Mouse (Mus musculus): ENCODE results near the gene Rasa3. TPM values are rescaled to one million over a fixed set of nuclear protein-coding genes. Genes with fewer than 3 reads are reported as not detected.

The Rasa3 gene
- 28.3 and 30.7 TPM in 2 replicates for polyA plus RNA-seq (2015; fragmentation: Nextera tagmentation; extraction: Ambion mirVana)

GRCm38 (mm10) chr8:13677413-13677883 lies at the start of gene Rasa3:
Rasa3 (minus strand) TSS chr8:13677603.
- H3K4me1 ChIP-seq (replicated peaks), result peaks cover 41% of the 10 kb centered on the region
- H3K36me3 ChIP-seq, result no peaks in the 10 kb centered on the region
- no peaks in the 10 kb centered on the region for H3K27me3 ChIP-seq
- no peaks in the 10 kb centered on the region for H3K9me3 ChIP-seq
- 0% methylated on average over 42 of the region's 42 CpGs for WGBS
- peak within 1 kb of the TSS; percentile 92 for H3K27ac ChIP-seq (replicated peaks)
- peak; percentile 98 for ATAC-seq (ENCODE audit: low read depth)
- peak within 1 kb of the TSS; percentile 74 for H3K4me3 ChIP-seq
- H3K9ac ChIP-seq, result peak within 1 kb of the TSS; percentile 80
- peak within 1 kb of the TSS; percentile 63 for H3K4me2 ChIP-seq

- no peak for ATAC-seq (ENCODE audit: low read depth)
- H3K27ac ChIP-seq (replicated peaks), result no peak overlapping the region
- no peak overlapping the region for H3K9ac ChIP-seq
- H3K4me2 ChIP-seq, result no peak overlapping the region
- no peaks in the 10 kb centered on the region for H3K9me3 ChIP-seq
- H3K4me1 ChIP-seq (replicated peaks), result no peaks in the 10 kb centered on the region
- no peaks in the 10 kb centered on the region for H3K36me3 ChIP-seq
- no peak overlapping the region for H3K4me3 ChIP-seq
- no peaks in the 10 kb centered on the region for H3K27me3 ChIP-seq
These were observed 48.3 kb upstream of the Rasa3 start for GRCm38 (mm10) chr8:13725722-13726121.

DNA sequence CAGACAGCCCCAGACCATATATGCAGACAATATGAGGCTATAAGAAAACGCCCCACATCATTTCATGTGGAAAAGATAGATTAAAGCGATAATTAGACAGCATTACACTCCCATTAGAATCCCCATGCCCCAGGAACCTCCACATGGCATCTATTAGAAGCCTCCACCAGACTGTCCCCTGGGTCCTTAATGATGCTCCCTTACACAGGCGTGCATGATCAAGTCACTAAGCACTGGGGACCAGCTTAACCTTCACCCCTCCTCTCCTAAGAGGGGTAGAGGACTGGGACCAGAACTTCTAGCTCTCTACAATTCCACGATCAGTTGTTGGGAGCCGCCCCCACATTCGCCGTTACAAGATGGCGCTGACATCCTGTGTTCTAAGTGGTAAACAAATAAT lies 41.6 kb upstream of the Rasa3 start:
- H3K9ac ChIP-seq, result no peak overlapping the region
- no peaks in the 10 kb centered on the region for H3K4me1 ChIP-seq (replicated peaks)
- H3K27me3 ChIP-seq, result no peaks in the 10 kb centered on the region
- H3K4me3 ChIP-seq, result no peak overlapping the region
- no peak overlapping the region for H3K4me2 ChIP-seq
- WGBS, result 82% methylated on average over 8 of the region's 8 CpGs
- no peak overlapping the region for H3K27ac ChIP-seq (replicated peaks)
- no peaks in the 10 kb centered on the region for H3K9me3 ChIP-seq
- no peak for ATAC-seq (ENCODE audit: low read depth)
- no peaks in the 10 kb centered on the region for H3K36me3 ChIP-seq

DNA sequence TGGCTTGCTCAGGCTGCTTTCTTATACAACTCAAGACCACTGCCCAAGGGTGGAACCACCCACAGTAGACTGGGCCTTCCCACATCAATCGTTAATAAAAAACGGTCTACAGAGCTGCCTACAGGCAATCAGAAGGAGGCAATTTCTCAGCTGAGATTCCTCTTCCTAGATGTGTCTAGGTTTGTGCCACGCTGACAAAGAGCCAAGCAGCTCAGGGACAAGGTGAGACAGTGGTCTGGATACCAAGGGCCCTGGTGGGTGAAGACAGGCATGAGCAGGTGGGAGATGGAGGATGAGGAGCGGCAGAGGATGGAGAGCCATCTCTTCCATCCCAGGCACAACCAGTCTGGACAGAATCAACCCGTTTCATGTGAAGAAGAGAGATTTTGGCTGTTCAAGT lies 31.1 kb upstream of the Rasa3 start:
- no peak for ATAC-seq (ENCODE audit: low read depth)

DNA sequence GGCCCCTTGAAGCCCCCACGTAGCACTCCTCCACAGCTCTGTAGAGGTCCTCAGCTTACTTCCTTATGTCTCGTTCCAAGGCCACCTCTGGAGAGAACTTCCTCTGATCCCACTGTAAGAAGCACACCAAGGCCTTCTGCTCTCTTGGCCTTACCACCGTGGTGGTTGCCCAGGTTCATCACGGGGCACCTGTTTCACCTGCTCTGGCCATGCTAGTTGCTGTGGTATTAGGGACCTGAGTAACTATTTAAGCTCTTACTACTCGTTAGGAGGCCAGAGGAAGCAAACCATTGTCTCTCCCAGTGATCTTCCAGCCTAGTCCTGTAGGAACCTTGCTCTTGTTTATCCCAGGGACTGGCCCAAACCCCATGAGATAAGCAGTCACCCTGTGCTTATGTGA lies 29.5 kb upstream of the Rasa3 start:
- WGBS, result 90% methylated on average over 5 of the region's 5 CpGs
- ATAC-seq (ENCODE audit: low read depth), result no peak
- no peak overlapping the region for H3K4me3 ChIP-seq

More for the DNA sequence above, 31.1 kb upstream of the Rasa3 start:
- Histone ChIP-seq H3K4me3 (no peak overlapping the region), H3K27ac (replicated peaks) (no peak overlapping the region), H3K36me3 (no peaks in the 10 kb centered on the region), H3K4me1 (replicated peaks) (peaks cover 13% of the 10 kb centered on the region), H3K9me3 (no peaks in the 10 kb centered on the region), H3K4me2 (no peak overlapping the region), H3K9ac (no peak overlapping the region), H3K27me3 (no peaks in the 10 kb centered on the region)
- WGBS, result 93% methylated on average over 5 of the region's 5 CpGs

DNA sequence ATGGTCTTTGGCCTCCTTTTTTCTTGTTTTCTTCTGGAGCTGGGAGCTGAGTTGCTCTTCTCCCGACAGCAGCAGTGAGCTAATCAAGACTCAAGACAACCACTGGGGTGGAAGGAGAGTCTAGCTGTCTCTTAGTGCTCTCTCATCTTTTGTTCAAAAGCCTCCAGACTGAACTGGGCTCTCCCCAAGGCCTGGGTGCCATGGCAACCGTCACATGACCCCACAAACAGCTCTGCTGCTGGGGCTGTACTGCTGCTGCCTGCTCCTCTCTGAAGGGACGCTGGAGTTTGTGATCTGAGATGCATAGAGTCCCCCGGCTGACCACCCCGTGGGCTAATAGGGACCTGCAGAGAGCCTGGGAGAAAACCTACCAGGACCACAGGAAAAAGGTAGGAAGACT lies 28.3 kb upstream of the Rasa3 start, which contains the start of gene Cfap97d2:
TSS of gene Cfap97d2 (plus strand) at position 222 of the 400 bp plus-strand sequence.
- H3K9ac ChIP-seq, result peak within 1 kb of the TSS; percentile 65
- H3K27me3 ChIP-seq, result no peaks in the 10 kb centered on the region
- H3K36me3 ChIP-seq, result no peaks in the 10 kb centered on the region
- no peaks in the 10 kb centered on the region for H3K9me3 ChIP-seq
- peak; percentile 99 for ATAC-seq (ENCODE audit: low read depth)
- 2% methylated on average over 5 of the region's 5 CpGs for WGBS
- H3K4me3 ChIP-seq, result peak within 1 kb of the TSS; percentile 21
- H3K27ac ChIP-seq (replicated peaks), result peak within 1 kb of the TSS; percentile 86
- H3K4me1 ChIP-seq (replicated peaks), result peaks cover 13% of the 10 kb centered on the region
- peak within 1 kb of the TSS; percentile 52 for H3K4me2 ChIP-seq

More for the DNA sequence above, 29.5 kb upstream of the Rasa3 start:
- no peaks in the 10 kb centered on the region for H3K36me3 ChIP-seq
- no peak overlapping the region for H3K27ac ChIP-seq (replicated peaks)
- H3K4me1 ChIP-seq (replicated peaks), result peaks cover 13% of the 10 kb centered on the region
- H3K9ac ChIP-seq, result no peak overlapping the region
- no peak overlapping the region for H3K4me2 ChIP-seq
- H3K27me3 ChIP-seq, result no peaks in the 10 kb centered on the region
- H3K9me3 ChIP-seq, result no peaks in the 10 kb centered on the region

DNA sequence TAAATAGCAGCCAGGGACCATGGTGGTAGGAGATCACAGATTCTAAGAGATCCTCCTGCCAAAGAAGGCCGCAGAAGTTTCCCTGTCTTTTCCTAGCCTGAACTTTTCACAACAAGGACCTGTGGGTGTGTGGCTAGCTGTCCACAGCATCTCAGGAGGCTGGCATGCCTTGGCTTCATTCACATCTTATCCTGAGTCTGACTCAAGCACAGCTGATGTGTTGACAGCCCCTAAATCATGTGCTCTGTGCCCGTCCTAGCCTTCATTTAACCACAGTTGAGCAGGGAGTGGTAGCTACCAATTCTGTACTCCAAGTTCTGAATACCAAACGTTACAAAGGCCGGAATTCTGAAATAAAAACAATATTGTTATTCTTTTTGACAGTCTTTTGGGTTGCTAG lies 26.9 kb upstream of the Rasa3 start:
- H3K4me2 ChIP-seq, result no peak overlapping the region
- no peak overlapping the region for H3K4me3 ChIP-seq
- 84% methylated on average over 4 of the region's 4 CpGs for WGBS
- no peak overlapping the region for H3K9ac ChIP-seq
- H3K27ac ChIP-seq (replicated peaks), result no peak overlapping the region
- ATAC-seq (ENCODE audit: low read depth), result no peak
- H3K4me1 ChIP-seq (replicated peaks), result peaks cover 13% of the 10 kb centered on the region
- H3K27me3 ChIP-seq, result no peaks in the 10 kb centered on the region
- H3K36me3 ChIP-seq, result no peaks in the 10 kb centered on the region
- H3K9me3 ChIP-seq, result no peaks in the 10 kb centered on the region

DNA sequence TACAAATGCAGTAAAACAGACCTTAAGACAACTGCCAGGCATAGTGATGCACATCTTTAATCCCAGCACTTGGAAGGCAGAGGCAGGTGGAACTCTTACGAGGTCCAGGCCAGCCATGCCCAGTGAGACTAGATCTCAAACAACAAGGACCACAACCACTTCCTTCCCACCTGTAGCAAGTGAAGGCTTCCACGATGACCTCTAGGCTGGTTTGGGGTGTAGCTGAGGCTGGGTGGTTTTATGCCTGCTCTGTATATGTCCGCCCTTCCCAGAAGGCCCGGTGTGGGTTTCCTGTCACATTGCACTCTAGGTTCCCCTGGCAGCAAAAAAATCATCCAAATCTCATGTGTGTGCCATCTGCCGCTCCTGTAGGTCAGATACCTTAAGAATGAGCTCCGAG lies 26.4 kb upstream of the Rasa3 start:
- no peak overlapping the region for H3K4me2 ChIP-seq
- peaks cover 13% of the 10 kb centered on the region for H3K4me1 ChIP-seq (replicated peaks)
- H3K27me3 ChIP-seq, result no peaks in the 10 kb centered on the region
- no peak overlapping the region for H3K9ac ChIP-seq
- H3K4me3 ChIP-seq, result no peak overlapping the region
- no peak for ATAC-seq (ENCODE audit: low read depth)
- no peaks in the 10 kb centered on the region for H3K9me3 ChIP-seq
- no peaks in the 10 kb centered on the region for H3K36me3 ChIP-seq
- H3K27ac ChIP-seq (replicated peaks), result no peak overlapping the region
- 96% methylated on average over 6 of the region's 6 CpGs for WGBS

GRCm38 (mm10) chr8:13702755-13703154 lies 25.4 kb upstream of the Rasa3 start:
- Histone ChIP-seq H3K27ac (replicated peaks) (no peak overlapping the region), H3K9ac (no peak overlapping the region), H3K4me2 (no peak overlapping the region), H3K4me1 (replicated peaks) (peaks cover 13% of the 10 kb centered on the region), H3K9me3 (no peaks in the 10 kb centered on the region), H3K4me3 (no peak overlapping the region), H3K36me3 (no peaks in the 10 kb centered on the region), H3K27me3 (no peaks in the 10 kb centered on the region)
- WGBS, result 72% methylated on average over 4 of the region's 4 CpGs
- ATAC-seq (ENCODE audit: low read depth), result no peak

DNA sequence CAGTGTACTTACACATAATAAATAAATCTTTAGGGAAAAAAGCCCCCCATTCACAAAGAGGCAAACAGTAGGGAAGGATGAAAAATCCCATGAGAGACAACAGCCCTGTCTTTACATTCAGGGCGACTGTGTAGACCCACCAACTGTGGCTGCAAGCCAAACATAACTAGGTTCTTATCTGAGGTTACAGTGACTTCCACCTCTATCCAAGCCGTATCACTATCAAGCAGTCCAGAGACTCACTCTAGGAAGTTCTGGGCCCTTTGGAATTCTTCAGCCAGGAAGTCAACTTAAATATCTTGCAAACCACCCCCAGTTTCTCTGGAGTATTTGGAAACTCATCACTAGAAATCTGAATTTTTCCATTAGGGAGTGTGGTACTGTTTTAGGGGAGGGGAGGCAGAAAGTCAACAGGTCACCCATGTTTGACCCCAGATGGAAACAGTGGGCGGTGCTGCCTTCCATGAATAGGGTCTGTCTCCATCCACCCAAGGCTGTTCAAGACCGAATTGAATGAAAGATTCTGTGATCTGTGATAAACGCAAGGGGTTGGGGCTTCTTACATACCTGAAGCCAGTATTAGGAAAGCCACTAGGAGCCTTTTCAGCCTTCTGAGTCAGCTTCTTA lies 22.0 kb upstream of the Rasa3 start:
- H3K27ac ChIP-seq (replicated peaks), result no peak overlapping the region
- H3K4me1 ChIP-seq (replicated peaks), result 0 out of 2 replicates have a peak, but pooled peaks cover 6% of the 10 kb centered on the region
- H3K9me3 ChIP-seq, result no peaks in the 10 kb centered on the region
- H3K9ac ChIP-seq, result no peak overlapping the region
- WGBS, result 85% methylated on average over 5 of the region's 5 CpGs
- H3K4me3 ChIP-seq, result no peak overlapping the region
- ATAC-seq (ENCODE audit: low read depth), result no peak
- H3K36me3 ChIP-seq, result no peaks in the 10 kb centered on the region
- no peaks in the 10 kb centered on the region for H3K27me3 ChIP-seq
- no peak overlapping the region for H3K4me2 ChIP-seq

- 90% methylated on average over 3 of the region's 3 CpGs for WGBS
- no peak for ATAC-seq (ENCODE audit: low read depth)
- no peaks in the 10 kb centered on the region for H3K9me3 ChIP-seq
- H3K4me3 ChIP-seq, result no peak overlapping the region
- H3K9ac ChIP-seq, result no peak overlapping the region
- H3K27ac ChIP-seq (replicated peaks), result no peak overlapping the region
- H3K4me2 ChIP-seq, result no peak overlapping the region
- H3K4me1 ChIP-seq (replicated peaks), result 0 out of 2 replicates have a peak, but pooled peaks cover 7% of the 10 kb centered on the region
- no peaks in the 10 kb centered on the region for H3K36me3 ChIP-seq
- no peaks in the 10 kb centered on the region for H3K27me3 ChIP-seq
These were observed 20.9 kb upstream of the Rasa3 start for GRCm38 (mm10) chr8:13698281-13698680.

DNA sequence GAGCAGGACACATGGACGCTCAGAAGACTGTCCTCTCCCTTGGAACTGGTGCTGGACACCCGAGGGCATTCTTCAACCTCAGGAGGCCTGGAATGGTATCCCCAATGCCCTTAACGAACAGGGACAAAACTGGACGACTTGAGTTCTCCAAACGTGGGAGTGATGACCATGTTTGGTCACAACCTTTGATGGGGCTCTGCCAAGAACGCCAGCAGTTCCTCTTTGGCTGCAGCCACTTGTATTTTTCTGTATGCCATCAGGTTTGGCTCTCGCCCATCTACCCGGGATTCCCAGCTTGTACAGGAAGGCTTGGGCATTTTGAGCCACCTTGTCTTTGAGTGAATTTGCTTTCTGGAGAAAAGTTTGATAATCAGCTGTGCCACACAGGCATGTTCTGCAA lies 20.3 kb upstream of the Rasa3 start:
- Histone ChIP-seq H3K4me1 (replicated peaks) (peaks cover 13% of the 10 kb centered on the region), H3K9me3 (no peaks in the 10 kb centered on the region), H3K27me3 (no peaks in the 10 kb centered on the region), H3K27ac (replicated peaks) (no peak overlapping the region), H3K36me3 (no peaks in the 10 kb centered on the region), H3K9ac (no peak overlapping the region), H3K4me3 (no peak overlapping the region), H3K4me2 (no peak overlapping the region)
- 86% methylated on average over 8 of the region's 8 CpGs for WGBS
- ATAC-seq (ENCODE audit: low read depth), result no peak

DNA sequence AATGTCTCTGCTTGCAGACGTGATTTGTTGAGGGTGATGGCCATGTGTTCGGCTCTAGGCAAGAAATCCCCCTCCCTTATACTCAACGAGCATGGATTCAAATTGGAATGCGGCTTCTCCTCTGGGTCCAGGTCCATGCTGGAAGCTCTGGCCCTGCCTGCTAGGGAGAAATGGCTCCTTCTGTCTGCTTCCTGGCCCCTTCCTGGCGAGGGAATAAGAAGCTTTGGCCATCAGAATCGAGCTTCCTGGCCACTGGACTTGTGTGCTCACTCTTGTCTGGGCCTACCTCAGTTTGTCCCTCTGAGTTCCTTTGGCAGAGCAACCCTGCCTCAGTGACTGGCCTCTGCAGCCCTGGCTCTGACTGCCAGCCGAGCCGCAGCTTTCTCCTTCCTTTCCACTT lies 19.8 kb upstream of the Rasa3 start:
- ATAC-seq (ENCODE audit: low read depth), result no peak
- H3K9ac ChIP-seq, result no peak overlapping the region
- no peak overlapping the region for H3K4me2 ChIP-seq
- H3K27me3 ChIP-seq, result no peaks in the 10 kb centered on the region
- no peak overlapping the region for H3K4me3 ChIP-seq
- no peak overlapping the region for H3K27ac ChIP-seq (replicated peaks)
- 83% methylated on average over 8 of the region's 8 CpGs for WGBS
- no peaks in the 10 kb centered on the region for H3K9me3 ChIP-seq
- H3K36me3 ChIP-seq, result no peaks in the 10 kb centered on the region
- peaks cover 17% of the 10 kb centered on the region for H3K4me1 ChIP-seq (replicated peaks)
